Mouse (Mus musculus): ENCODE data around the gene Cdc42bpa. TPM values are rescaled to one million over a fixed set of nuclear protein-coding genes. Genes with fewer than 3 reads are reported as not detected.

Gene Cdc42bpa
- polyA plus RNA-seq, 1 experiment from 2014 or later, result 11.3 TPM

GRCm38 (mm10) chr1:179953251-179953650 is 7.0 kb upstream of the Cdc42bpa start:
- no peak overlapping the region for H3K4me2 ChIP-seq (ENCODE audit: low read depth, severe bottlenecking)
- WGBS, result 79% methylated on average over 3 of the region's 3 CpGs
- no peak overlapping the region for H3K9ac ChIP-seq (ENCODE audit: low read length)
- no peaks in the 10 kb centered on the region for H3K9me3 ChIP-seq (ENCODE audit: control insufficient read depth, low read length)
- no peaks in the 10 kb centered on the region for H3K4me1 ChIP-seq (ENCODE audit: control insufficient read depth, insufficient read depth, low read length)
- H3K27me3 ChIP-seq (ENCODE audit: control insufficient read depth, insufficient read depth, low read length), result no peaks in the 10 kb centered on the region
- DNase-seq (ENCODE audit: low spot score), result no peak
- H3K27ac ChIP-seq (replicated peaks; ENCODE audit: low read depth, low read length), result no peak overlapping the region
- no peak for ATAC-seq (ENCODE audit: insufficient number of reproducible peaks, low FRiP score, low TSS enrichment, low read depth)
- H3K4me3 ChIP-seq (ENCODE audit: low read depth, low read length), result no peak overlapping the region
- H3K36me3 ChIP-seq (ENCODE audit: control insufficient read depth, insufficient read depth, low read length), result no peaks in the 10 kb centered on the region

- Histone ChIP-seq H3K9ac (ENCODE audit: low read length) (no peak overlapping the region), H3K27me3 (ENCODE audit: control insufficient read depth, insufficient read depth, low read length) (no peaks in the 10 kb centered on the region), H3K4me1 (ENCODE audit: control insufficient read depth, insufficient read depth, low read length) (peaks cover 13% of the 10 kb centered on the region), H3K4me3 (ENCODE audit: low read depth, low read length) (no peak overlapping the region), H3K4me2 (ENCODE audit: low read depth, severe bottlenecking) (no peak overlapping the region), H3K9me3 (ENCODE audit: control insufficient read depth, low read length) (no peaks in the 10 kb centered on the region), H3K36me3 (ENCODE audit: control insufficient read depth, insufficient read depth, low read length) (no peaks in the 10 kb centered on the region), H3K27ac (replicated peaks; ENCODE audit: low read depth, low read length) (no peak overlapping the region)
- 75% methylated on average over 3 of the region's 3 CpGs for WGBS
- DNase-seq (ENCODE audit: low spot score) (no peak), ATAC-seq (ENCODE audit: insufficient number of reproducible peaks, low FRiP score, low TSS enrichment, low read depth) (no peak)
These were observed 2.8 kb upstream of the Cdc42bpa start for GRCm38 (mm10) chr1:179957431-179957830.

- peak overlapping the region; percentile 75 for H3K27ac ChIP-seq (replicated peaks; ENCODE audit: low read depth, low read length)
- H3K9ac ChIP-seq (ENCODE audit: low read length), result peak overlapping the region; percentile 97
- H3K4me1 ChIP-seq (ENCODE audit: control insufficient read depth, insufficient read depth, low read length), result peaks cover 13% of the 10 kb centered on the region
- no peaks in the 10 kb centered on the region for H3K36me3 ChIP-seq (ENCODE audit: control insufficient read depth, insufficient read depth, low read length)
- 4% methylated on average over 30 of the region's 41 CpGs for WGBS
- peak; percentile 22 for ATAC-seq (ENCODE audit: insufficient number of reproducible peaks, low FRiP score, low TSS enrichment, low read depth)
- H3K9me3 ChIP-seq (ENCODE audit: control insufficient read depth, low read length), result no peaks in the 10 kb centered on the region
- DNase-seq (ENCODE audit: low spot score), result peak; percentile 60
- peak overlapping the region; percentile 79 for H3K4me3 ChIP-seq (ENCODE audit: low read depth, low read length)
- H3K27me3 ChIP-seq (ENCODE audit: control insufficient read depth, insufficient read depth, low read length), result no peaks in the 10 kb centered on the region
- peak overlapping the region; percentile 85 for H3K4me2 ChIP-seq (ENCODE audit: low read depth, severe bottlenecking)
These were observed 1.2 kb upstream of the Cdc42bpa start for GRCm38 (mm10) chr1:179958871-179959720.

- Histone ChIP-seq H3K27me3 (ENCODE audit: control insufficient read depth, insufficient read depth, low read length) (no peaks in the 10 kb centered on the region), H3K36me3 (ENCODE audit: control insufficient read depth, insufficient read depth, low read length) (no peaks in the 10 kb centered on the region), H3K4me3 (ENCODE audit: low read depth, low read length) (peak overlapping the region; percentile 79), H3K9me3 (ENCODE audit: control insufficient read depth, low read length) (no peaks in the 10 kb centered on the region), H3K27ac (replicated peaks; ENCODE audit: low read depth, low read length) (peak overlapping the region; percentile 75), H3K4me2 (ENCODE audit: low read depth, severe bottlenecking) (peak overlapping the region; percentile 85), H3K4me1 (ENCODE audit: control insufficient read depth, insufficient read depth, low read length) (peaks cover 13% of the 10 kb centered on the region), H3K9ac (ENCODE audit: low read length) (peak overlapping the region; percentile 97)
- WGBS, result under 1% methylated on average over 9 of the region's 9 CpGs
- DNase-seq (ENCODE audit: low spot score) (no peak), ATAC-seq (ENCODE audit: insufficient number of reproducible peaks, low FRiP score, low TSS enrichment, low read depth) (no peak)
These were observed 238 bp downstream of the Cdc42bpa start for GRCm38 (mm10) chr1:179960543-179960876.

GRCm38 (mm10) chr1:179960882-179961698 is 818 bp downstream of the Cdc42bpa start:
- Histone ChIP-seq H3K9ac (ENCODE audit: low read length) (0 out of 2 replicates have a peak overlapping the region, but pooled peaks have one; percentile 27), H3K4me1 (ENCODE audit: control insufficient read depth, insufficient read depth, low read length) (peaks cover 13% of the 10 kb centered on the region), H3K27me3 (ENCODE audit: control insufficient read depth, insufficient read depth, low read length) (no peaks in the 10 kb centered on the region), H3K27ac (replicated peaks; ENCODE audit: low read depth, low read length) (no peak overlapping the region), H3K9me3 (ENCODE audit: control insufficient read depth, low read length) (no peaks in the 10 kb centered on the region), H3K36me3 (ENCODE audit: control insufficient read depth, insufficient read depth, low read length) (no peaks in the 10 kb centered on the region), H3K4me3 (ENCODE audit: low read depth, low read length) (peak overlapping the region; percentile 79), H3K4me2 (ENCODE audit: low read depth, severe bottlenecking) (peak overlapping the region; percentile 85)
- WGBS, result 5% methylated on average over 16 of the region's 16 CpGs
- ATAC-seq (ENCODE audit: insufficient number of reproducible peaks, low FRiP score, low TSS enrichment, low read depth) (no peak), DNase-seq (ENCODE audit: low spot score) (peak; percentile 23)

- ATAC-seq (ENCODE audit: insufficient number of reproducible peaks, low FRiP score, low TSS enrichment, low read depth) (no peak), DNase-seq (ENCODE audit: low spot score) (peak; percentile 17)
- Histone ChIP-seq H3K27me3 (ENCODE audit: control insufficient read depth, insufficient read depth, low read length) (no peaks in the 10 kb centered on the region), H3K9ac (ENCODE audit: low read length) (peak overlapping the region; percentile 22; the same call in 1 of the 2 replicates), H3K4me3 (ENCODE audit: low read depth, low read length) (peak overlapping the region; percentile 79), H3K36me3 (ENCODE audit: control insufficient read depth, insufficient read depth, low read length) (no peaks in the 10 kb centered on the region), H3K27ac (replicated peaks; ENCODE audit: low read depth, low read length) (no peak overlapping the region), H3K4me1 (ENCODE audit: control insufficient read depth, insufficient read depth, low read length) (peaks cover 13% of the 10 kb centered on the region), H3K4me2 (ENCODE audit: low read depth, severe bottlenecking) (peak overlapping the region; percentile 85), H3K9me3 (ENCODE audit: control insufficient read depth, low read length) (no peaks in the 10 kb centered on the region)
- 45% methylated on average over 4 of the region's 4 CpGs for WGBS
These were observed 1.5 kb downstream of the Cdc42bpa start for GRCm38 (mm10) chr1:179961777-179962176.

GRCm38 (mm10) chr1:179969776-179970428 is 9.6 kb downstream of the Cdc42bpa start:
- Histone ChIP-seq H3K27me3 (ENCODE audit: control insufficient read depth, insufficient read depth, low read length) (no peaks in the 10 kb centered on the region), H3K4me2 (ENCODE audit: low read depth, severe bottlenecking) (no peak overlapping the region), H3K9ac (ENCODE audit: low read length) (no peak overlapping the region), H3K27ac (replicated peaks; ENCODE audit: low read depth, low read length) (no peak overlapping the region), H3K4me3 (ENCODE audit: low read depth, low read length) (no peak overlapping the region), H3K36me3 (ENCODE audit: control insufficient read depth, insufficient read depth, low read length) (no peaks in the 10 kb centered on the region), H3K4me1 (ENCODE audit: control insufficient read depth, insufficient read depth, low read length) (no peaks in the 10 kb centered on the region), H3K9me3 (ENCODE audit: control insufficient read depth, low read length) (no peaks in the 10 kb centered on the region)
- no peak for DNase-seq (ENCODE audit: low spot score)
- WGBS, result 85% methylated on average over 5 of the region's 5 CpGs
- no peak for ATAC-seq (ENCODE audit: insufficient number of reproducible peaks, low FRiP score, low TSS enrichment, low read depth)

- Histone ChIP-seq H3K4me2 (ENCODE audit: low read depth, severe bottlenecking) (no peak overlapping the region), H3K27me3 (ENCODE audit: control insufficient read depth, insufficient read depth, low read length) (no peaks in the 10 kb centered on the region), H3K36me3 (ENCODE audit: control insufficient read depth, insufficient read depth, low read length) (no peaks in the 10 kb centered on the region), H3K9me3 (ENCODE audit: control insufficient read depth, low read length) (no peaks in the 10 kb centered on the region), H3K9ac (ENCODE audit: low read length) (no peak overlapping the region), H3K4me1 (ENCODE audit: control insufficient read depth, insufficient read depth, low read length) (peaks cover 11% of the 10 kb centered on the region), H3K27ac (replicated peaks; ENCODE audit: low read depth, low read length) (no peak overlapping the region), H3K4me3 (ENCODE audit: low read depth, low read length) (no peak overlapping the region)
- no peak for ATAC-seq (ENCODE audit: insufficient number of reproducible peaks, low FRiP score, low TSS enrichment, low read depth)
- DNase-seq (ENCODE audit: low spot score), result no peak
- WGBS, result 76% methylated on average over 6 of the region's 6 CpGs
These were observed 14.7 kb downstream of the Cdc42bpa start for GRCm38 (mm10) chr1:179975021-179975420.

All from limb, embryonic 11.5 days (tissue).